Mouse (Mus musculus): ENCODE results near the gene Plek. TPM values are rescaled to one million over a fixed set of nuclear protein-coding genes. Genes with fewer than 3 reads are reported as not detected.
"Not testable (repeated sequence)": the region's sequence is repeated elsewhere in the genome, so short reads cannot be mapped to it uniquely, and the experiment has no call there.

Plek gene
- polyA plus RNA-seq, 1 experiment from 2014 or later = not detected

GRCm38 (mm10) chr11:17023206-17023605 is 29.0 kb downstream of the Plek start:
- POLR2A ChIA-PET = no interaction called here
- in situ Hi-C loops (cut with MboI; ENCODE audit: low pct_unique_long_range_greater_than_20kb) = no loop called here
- CTCF ChIA-PET = no interaction called here

GRCm38 (mm10) chr11:17019328-17019727 is 32.9 kb downstream of the Plek start:
- peaks cover 33% of the 10 kb centered on the region for H3K27me3 ChIP-seq
- DNase-seq (ENCODE audit: low read depth, low spot score) (no peak), ATAC-seq (no peak)
- no peak for TF ChIP-seq CTCF (IDR thresholded peaks at IDR 0.05)
- in situ Hi-C loops (cut with MboI; ENCODE audit: low pct_unique_long_range_greater_than_20kb) = no loop called here
- ChIA-PET POLR2A (no interaction called here), CTCF (interaction anchor here (1.1 kb wide), 2 partner anchors 11 to 12 kb away, joined by 3 read pairs; no protein-coding TSS in a partner anchor)

More at GRCm38 (mm10) chr11:17023206-17023605, 29.0 kb downstream of the Plek start:
- H3K27me3 ChIP-seq = peaks cover 41% of the 10 kb centered on the region
- no peak for ATAC-seq
- TF ChIP-seq CTCF (IDR thresholded peaks at IDR 0.05) = no peak
- DNase-seq (ENCODE audit: low read depth, low spot score) = no peak

GRCm38 (mm10) chr11:17012948-17013347 is 39.2 kb downstream of the Plek start:
- no peak for DNase-seq (ENCODE audit: low read depth, low spot score)
- no peak for ATAC-seq
- ChIA-PET POLR2A (no interaction called here), CTCF (interaction anchor here (1.4 kb wide), 2 partner anchors 45 to 488 kb away, joined by 3 read pairs; no protein-coding TSS in a partner anchor)
- in situ Hi-C loops (cut with MboI; ENCODE audit: low pct_unique_long_range_greater_than_20kb) = no loop called here
- TF ChIP-seq CTCF (IDR thresholded peaks at IDR 0.05) = peak; percentile 19
- H3K27me3 ChIP-seq = peaks cover 73% of the 10 kb centered on the region

- ATAC-seq (no peak), DNase-seq (ENCODE audit: low read depth, low spot score) (no peak)
- in situ Hi-C loops (cut with MboI; ENCODE audit: low pct_unique_long_range_greater_than_20kb) = no loop called here
- TF ChIP-seq CTCF (IDR thresholded peaks at IDR 0.05) = no peak
- ChIA-PET POLR2A (no interaction called here), CTCF (interaction anchor here (0.7 kb wide), 1 partner anchor 10 kb away, joined by 3 read pairs; no protein-coding TSS in a partner anchor)
- H3K27me3 ChIP-seq = peaks cover 57% of the 10 kb centered on the region
These were observed 43.7 kb downstream of the Plek start for GRCm38 (mm10) chr11:17008498-17008941.

GRCm38 (mm10) chr11:17007517-17008173 is 44.5 kb downstream of the Plek start:
- ChIA-PET POLR2A (interaction anchor here (0.6 kb wide), 1 partner anchor 182 kb away, joined by 4 read pairs; no protein-coding TSS in a partner anchor), CTCF (interaction anchor here (0.7 to 1.0 kb wide), 2 partner anchors 11 kb away, joined by 3 read pairs; no protein-coding TSS in a partner anchor)
- no peak for ATAC-seq
- in situ Hi-C loops (cut with MboI; ENCODE audit: low pct_unique_long_range_greater_than_20kb) = no loop called here
- TF ChIP-seq CTCF (IDR thresholded peaks at IDR 0.05) = no peak
- DNase-seq (ENCODE audit: low read depth, low spot score) = no peak
- peaks cover 52% of the 10 kb centered on the region for H3K27me3 ChIP-seq

- DNase-seq (ENCODE audit: low read depth, low spot score); POLR2A ChIA-PET; ATAC-seq; in situ Hi-C loops (cut with MboI; ENCODE audit: low pct_unique_long_range_greater_than_20kb): not testable (repeated sequence)
- CTCF ChIA-PET = interaction anchor here (1.0 kb wide), 1 partner anchor 12 kb away, joined by 3 read pairs; no protein-coding TSS in a partner anchor
- peaks cover 41% of the 10 kb centered on the region for H3K27me3 ChIP-seq
These were observed 45.7 kb downstream of the Plek start for GRCm38 (mm10) chr11:17006526-17006925.

GRCm38 (mm10) chr11:17004899-17005846 is 47.0 kb downstream of the Plek start:
- POLR2A ChIA-PET = interaction anchor here (0.8 kb wide), 1 partner anchor 17 kb away, joined by 4 read pairs; no protein-coding TSS in a partner anchor
- CTCF ChIA-PET = no interaction called here
- peaks cover 31% of the 10 kb centered on the region for H3K27me3 ChIP-seq
- no peak for ATAC-seq
- in situ Hi-C loops (cut with MboI; ENCODE audit: low pct_unique_long_range_greater_than_20kb) = no loop called here
- no peak for TF ChIP-seq CTCF (IDR thresholded peaks at IDR 0.05)
- DNase-seq (ENCODE audit: low read depth, low spot score) = no peak

- in situ Hi-C loops (cut with MboI; ENCODE audit: low pct_unique_long_range_greater_than_20kb) = no loop called here
- CTCF ChIA-PET = no interaction called here
These were observed 48.4 kb downstream of the Plek start for GRCm38 (mm10) chr11:17003757-17004156.

GRCm38 (mm10) chr11:17002739-17003373 is 49.3 kb downstream of the Plek start:
- H3K27me3 ChIP-seq = peaks cover 30% of the 10 kb centered on the region
- POLR2A ChIA-PET = interaction anchor here (1.2 kb wide), 1 partner anchor 18 kb away, joined by 3 read pairs; no protein-coding TSS in a partner anchor
- ATAC-seq (no peak), DNase-seq (ENCODE audit: low read depth, low spot score) (no peak)
- CTCF ChIA-PET = no interaction called here
- no peak for TF ChIP-seq CTCF (IDR thresholded peaks at IDR 0.05)
- in situ Hi-C loops (cut with MboI; ENCODE audit: low pct_unique_long_range_greater_than_20kb) = no loop called here

More at GRCm38 (mm10) chr11:17003757-17004156, 48.4 kb downstream of the Plek start:
- ATAC-seq (no peak), DNase-seq (ENCODE audit: low read depth, low spot score) (no peak)
- POLR2A ChIA-PET = no interaction called here
- peaks cover 28% of the 10 kb centered on the region for H3K27me3 ChIP-seq
- no peak for TF ChIP-seq CTCF (IDR thresholded peaks at IDR 0.05)
